Mouse (Mus musculus): ENCODE measurements around the gene Akap6.

GRCm38 (mm10) chr12:52910345-52910744 is 211.2 kb downstream of the Akap6 start:
- no peak for TF ChIP-seq CTCF (IDR thresholded peaks at IDR 0.05; ENCODE audit: low read depth)
- no peak for TF ChIP-seq EP300 (IDR thresholded peaks at IDR 0.05; ENCODE audit: low read depth)
